Mouse (Mus musculus) myocyte (in vitro differentiated cells): Measurements from ENCODE around the gene Trim65.

Experiments
- E2F4 ChIP-seq: IDR thresholded peaks from one replicate; pipeline ENCODE4 v1.6.1; 2011; ENCODE audit warnings: mild to moderate bottlenecking, control low read depth, moderate library complexity; ENCODE audit not compliant: insufficient read depth
- USF1 ChIP-seq: IDR thresholded peaks from one replicate; pipeline ENCODE4 v1.6.1; 2011; ENCODE audit warnings: low read depth, mild to moderate bottlenecking, control low read depth, moderate library complexity

DNA sequence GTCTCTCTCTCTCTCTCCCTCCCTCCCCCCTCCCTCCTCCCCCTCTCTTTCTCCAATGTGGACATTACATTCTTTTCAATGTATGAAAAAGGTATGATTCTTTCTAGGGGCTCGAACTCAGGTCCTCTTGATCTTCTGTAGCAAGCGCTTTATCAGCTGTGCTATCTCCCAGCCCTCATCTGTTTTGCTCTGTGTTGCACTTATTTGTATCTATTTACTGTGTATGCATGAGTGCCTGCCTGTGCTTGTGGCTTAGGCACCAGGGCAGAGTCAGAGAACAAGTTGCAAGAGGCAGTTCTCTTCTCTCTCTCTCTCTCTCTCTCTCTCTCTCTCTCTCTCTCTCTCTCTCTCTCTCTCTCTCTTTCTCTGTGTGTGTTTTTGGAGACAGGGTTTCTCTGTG lies 25.9 kb downstream of the Trim65 start:
- TF ChIP-seq USF1 (no peak), E2F4 (no peak)
